Mouse (Mus musculus): ENCODE measurements around the gene Gm572. TPM values are rescaled to one million over a fixed set of nuclear protein-coding genes. Genes with fewer than 3 reads are reported as not detected.

Gm572 gene
- polyA plus RNA-seq, 1 experiment: 0.17 TPM

- Histone ChIP-seq H3K27me3 (replicated peaks; ENCODE audit: control insufficient read depth, insufficient read depth, low read length) (no peaks in the 10 kb centered on the region), H3K27ac (ENCODE audit: insufficient read depth, low read depth, low read length) (no peak overlapping the region), H3K36me3 (ENCODE audit: control insufficient read depth, insufficient read depth, low read length) (no peaks in the 10 kb centered on the region), H3K4me1 (ENCODE audit: control insufficient read depth, insufficient read depth, low read length) (no peaks in the 10 kb centered on the region; the same call in 1 of the 2 replicates), H3K4me3 (ENCODE audit: insufficient read depth, low read depth, low read length) (no peak overlapping the region)
- WGBS: 62% methylated on average over 7 of the region's 7 CpGs
- DNase-seq: no peak
- TF ChIP-seq CTCF (conservative IDR thresholded peaks at IDR 0.05; ENCODE audit: insufficient read depth, insufficient read length, low read depth, low read length) (no peak), POLR2A (IDR thresholded peaks at IDR 0.05; ENCODE audit: low read depth, low read length) (no peak)
Measured at GRCm38 (mm10) chr4:148663326-148663725, 20.2 kb downstream of the Gm572 start.

GRCm38 (mm10) chr4:148664021-148664420, 20.9 kb downstream of the Gm572 start:
- Histone ChIP-seq H3K4me3 (ENCODE audit: insufficient read depth, low read depth, low read length) (no peak overlapping the region), H3K27ac (ENCODE audit: insufficient read depth, low read depth, low read length) (no peak overlapping the region), H3K36me3 (ENCODE audit: control insufficient read depth, insufficient read depth, low read length) (no peaks in the 10 kb centered on the region), H3K4me1 (ENCODE audit: control insufficient read depth, insufficient read depth, low read length) (no peaks in the 10 kb centered on the region; the same call in 1 of the 2 replicates), H3K27me3 (replicated peaks; ENCODE audit: control insufficient read depth, insufficient read depth, low read length) (no peaks in the 10 kb centered on the region)
- TF ChIP-seq CTCF (conservative IDR thresholded peaks at IDR 0.05; ENCODE audit: insufficient read depth, insufficient read length, low read depth, low read length) (no peak), POLR2A (IDR thresholded peaks at IDR 0.05; ENCODE audit: low read depth, low read length) (no peak)
- DNase-seq: no peak
- WGBS: 83% methylated on average over 6 of the region's 6 CpGs

GRCm38 (mm10) chr4:148667006-148667755, 24.1 kb downstream of the Gm572 start:
- Histone ChIP-seq H3K36me3 (ENCODE audit: control insufficient read depth, insufficient read depth, low read length) (no peaks in the 10 kb centered on the region), H3K27ac (ENCODE audit: insufficient read depth, low read depth, low read length) (no peak overlapping the region), H3K27me3 (replicated peaks; ENCODE audit: control insufficient read depth, insufficient read depth, low read length) (no peaks in the 10 kb centered on the region), H3K4me1 (ENCODE audit: control insufficient read depth, insufficient read depth, low read length) (no peaks in the 10 kb centered on the region), H3K4me3 (ENCODE audit: insufficient read depth, low read depth, low read length) (no peak overlapping the region)
- WGBS: 81% methylated on average over 15 of the region's 15 CpGs
- TF ChIP-seq CTCF (conservative IDR thresholded peaks at IDR 0.05; ENCODE audit: insufficient read depth, insufficient read length, low read depth, low read length): no peak
- no peak for TF ChIP-seq POLR2A (IDR thresholded peaks at IDR 0.05; ENCODE audit: low read depth, low read length)
- DNase-seq: no peak

GRCm38 (mm10) chr4:148671230-148671947, 28.3 kb downstream of the Gm572 start:
- Histone ChIP-seq H3K27me3 (replicated peaks; ENCODE audit: control insufficient read depth, insufficient read depth, low read length) (no peaks in the 10 kb centered on the region), H3K36me3 (ENCODE audit: control insufficient read depth, insufficient read depth, low read length) (no peaks in the 10 kb centered on the region), H3K27ac (ENCODE audit: insufficient read depth, low read depth, low read length) (no peak overlapping the region), H3K4me3 (ENCODE audit: insufficient read depth, low read depth, low read length) (no peak overlapping the region), H3K4me1 (ENCODE audit: control insufficient read depth, insufficient read depth, low read length) (no peaks in the 10 kb centered on the region)
- WGBS: 57% methylated on average over 16 of the region's 16 CpGs
- TF ChIP-seq POLR2A (IDR thresholded peaks at IDR 0.05; ENCODE audit: low read depth, low read length) (no peak), CTCF (conservative IDR thresholded peaks at IDR 0.05; ENCODE audit: insufficient read depth, insufficient read length, low read depth, low read length) (no peak)
- DNase-seq: no peak

GRCm38 (mm10) chr4:148675043-148675442, 31.9 kb downstream of the Gm572 start:
- WGBS: 61% methylated on average over 7 of the region's 7 CpGs
- Histone ChIP-seq H3K4me1 (ENCODE audit: control insufficient read depth, insufficient read depth, low read length) (no peaks in the 10 kb centered on the region), H3K27ac (ENCODE audit: insufficient read depth, low read depth, low read length) (no peak overlapping the region), H3K36me3 (ENCODE audit: control insufficient read depth, insufficient read depth, low read length) (no peaks in the 10 kb centered on the region), H3K27me3 (replicated peaks; ENCODE audit: control insufficient read depth, insufficient read depth, low read length) (no peaks in the 10 kb centered on the region), H3K4me3 (ENCODE audit: insufficient read depth, low read depth, low read length) (no peak overlapping the region)
- TF ChIP-seq CTCF (conservative IDR thresholded peaks at IDR 0.05; ENCODE audit: insufficient read depth, insufficient read length, low read depth, low read length): no peak
- TF ChIP-seq POLR2A (IDR thresholded peaks at IDR 0.05; ENCODE audit: low read depth, low read length): no peak
- DNase-seq: peak; percentile 22

- no peaks in the 10 kb centered on the region for H3K27me3 ChIP-seq (replicated peaks; ENCODE audit: control insufficient read depth, insufficient read depth, low read length)
- no peak overlapping the region for H3K4me3 ChIP-seq (ENCODE audit: insufficient read depth, low read depth, low read length)
- WGBS: 42% methylated on average over 16 of the region's 16 CpGs
- no peaks in the 10 kb centered on the region for H3K4me1 ChIP-seq (ENCODE audit: control insufficient read depth, insufficient read depth, low read length)
- TF ChIP-seq POLR2A (IDR thresholded peaks at IDR 0.05; ENCODE audit: low read depth, low read length) (no peak), CTCF (conservative IDR thresholded peaks at IDR 0.05; ENCODE audit: insufficient read depth, insufficient read length, low read depth, low read length) (no peak)
- peak; percentile 74 for DNase-seq
- H3K36me3 ChIP-seq (ENCODE audit: control insufficient read depth, insufficient read depth, low read length): no peaks in the 10 kb centered on the region
- H3K27ac ChIP-seq (ENCODE audit: insufficient read depth, low read depth, low read length): peak overlapping the region; percentile 67
Measured at GRCm38 (mm10) chr4:148676188-148676960, 33.3 kb downstream of the Gm572 start.
